Mouse (Mus musculus) G1E (cell line): Measurements from ENCODE around the gene Samd11.

Experiments used
- CTCF ChIP-seq: IDR thresholded peaks from 2 replicates; pipeline ENCODE4 v1.5.1; 2012; ENCODE audit warnings: low read depth, low read length, inconsistent platforms, mixed read lengths
- GATA1 ChIP-seq: IDR thresholded peaks from 2 replicates; pipeline ENCODE4 v1.6.1; 2012; ENCODE audit warnings: borderline replicate concordance, low read length, inconsistent platforms, mixed read lengths
- GATA2 ChIP-seq: IDR thresholded peaks from 2 replicates; pipeline ENCODE4 v1.6.1; 2012; ENCODE audit warnings: low read depth, low read length, inconsistent platforms, borderline replicate concordance
- POLR2AphosphoS5 ChIP-seq: IDR thresholded peaks from 2 replicates; pipeline ENCODE4 v1.6.1; 2012; ENCODE audit warnings: low read depth, low read length, inconsistent platforms; ENCODE audit not compliant: insufficient replicate concordance

- TF ChIP-seq CTCF = no peak
- TF ChIP-seq POLR2AphosphoS5 = no peak
- TF ChIP-seq GATA1 = no peak
- no peak for TF ChIP-seq GATA2
Observed at GRCm38 (mm10) chr4:156249567-156249966, 5.9 kb downstream of the Samd11 start.
